Mouse (Mus musculus): ENCODE data around the gene Mettl24.

Mettl24 gene

GRCm38 (mm10) chr10:40685641-40686040 lies 2.6 kb downstream of the Mettl24 start:
- DNase-seq, result no peak

- DNase-seq, result no peak
Measured at GRCm38 (mm10) chr10:40686976-40687375, 3.9 kb downstream of the Mettl24 start.

- no peak for DNase-seq
Measured at GRCm38 (mm10) chr10:40687407-40687806, 4.3 kb downstream of the Mettl24 start.

- DNase-seq, result no peak
Measured at GRCm38 (mm10) chr10:40688266-40688665, 5.2 kb downstream of the Mettl24 start.

- DNase-seq, result no peak
Measured at GRCm38 (mm10) chr10:40688873-40689272, 5.8 kb downstream of the Mettl24 start.

- no peak for DNase-seq
Measured at GRCm38 (mm10) chr10:40698652-40699051, 15.6 kb downstream of the Mettl24 start.

GRCm38 (mm10) chr10:40711127-40711526 lies 28.0 kb downstream of the Mettl24 start:
- DNase-seq, result no peak

- DNase-seq, result no peak
Measured at GRCm38 (mm10) chr10:40713018-40713608, 30.0 kb downstream of the Mettl24 start.

- no peak for DNase-seq
Measured at GRCm38 (mm10) chr10:40713829-40714228, 30.7 kb downstream of the Mettl24 start.

GRCm38 (mm10) chr10:40715151-40715550 lies 32.1 kb downstream of the Mettl24 start:
- no peak for DNase-seq

- no peak for DNase-seq
Measured at GRCm38 (mm10) chr10:40716296-40716695, 33.2 kb downstream of the Mettl24 start.

- DNase-seq, result no peak
Measured at GRCm38 (mm10) chr10:40716713-40717112, 33.6 kb downstream of the Mettl24 start.

GRCm38 (mm10) chr10:40718362-40718761 lies 35.3 kb downstream of the Mettl24 start:
- no peak for DNase-seq

GRCm38 (mm10) chr10:40719062-40719461 lies 36.0 kb downstream of the Mettl24 start:
- no peak for DNase-seq

GRCm38 (mm10) chr10:40720883-40721282 lies 37.8 kb downstream of the Mettl24 start:
- DNase-seq, result no peak

- DNase-seq, result no peak
Measured at GRCm38 (mm10) chr10:40724342-40724741, 41.3 kb downstream of the Mettl24 start.

GRCm38 (mm10) chr10:40725066-40725465 lies 42.0 kb downstream of the Mettl24 start:
- DNase-seq, result no peak

- DNase-seq, result no peak
Measured at GRCm38 (mm10) chr10:40725471-40725870, 42.4 kb downstream of the Mettl24 start.

GRCm38 (mm10) chr10:40726288-40726902 lies 43.3 kb downstream of the Mettl24 start:
- DNase-seq, result no peak

GRCm38 (mm10) chr10:40726989-40727388 lies 43.9 kb downstream of the Mettl24 start:
- no peak for DNase-seq

- DNase-seq, result no peak
Measured at GRCm38 (mm10) chr10:40730200-40730599, 47.1 kb downstream of the Mettl24 start.

GRCm38 (mm10) chr10:40733291-40733690 lies 50.2 kb downstream of the Mettl24 start:
- DNase-seq, result no peak

GRCm38 (mm10) chr10:40736172-40736571 lies 53.1 kb downstream of the Mettl24 start:
- no peak for DNase-seq

- DNase-seq, result no peak
Measured at GRCm38 (mm10) chr10:40737274-40738112, 54.4 kb downstream of the Mettl24 start.
